ENCODE assay signal across 8 mouse cellular contexts in the genomic region with DNA sequence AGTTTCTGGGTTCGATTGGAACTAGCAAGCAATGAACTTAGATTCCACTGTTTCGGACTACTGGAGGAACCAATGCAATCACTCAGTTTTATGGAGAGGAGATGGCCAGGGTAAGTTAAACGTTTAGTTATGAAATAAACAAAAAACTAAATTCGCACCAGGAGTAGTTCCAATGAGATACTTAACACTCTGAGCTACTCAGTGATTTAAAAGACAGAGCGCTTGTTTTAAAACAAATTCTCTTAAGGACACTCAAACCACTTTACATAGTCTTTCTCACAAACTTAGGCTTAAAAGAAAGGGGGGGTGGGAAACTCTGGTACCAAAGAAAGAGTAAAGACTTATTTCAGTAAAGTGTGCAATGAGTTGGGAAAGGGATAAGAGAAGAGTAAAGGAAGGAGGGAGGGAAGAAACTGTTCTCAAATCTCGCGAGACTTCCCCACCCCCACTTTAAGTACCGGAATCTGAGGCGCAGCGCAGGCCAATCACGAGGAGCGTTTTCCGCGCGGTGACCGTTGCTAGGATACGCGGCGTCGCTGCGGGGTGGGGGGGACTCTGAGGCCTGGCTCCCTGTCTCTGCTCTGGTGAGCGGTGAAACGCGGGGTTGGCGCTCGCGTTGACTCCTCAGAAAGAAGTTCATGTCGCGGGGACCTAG. TPM values are rescaled to one million over a fixed set of nuclear protein-coding genes. Genes with fewer than 3 reads are reported as not detected.
DNase-seq lines count a peak whose midpoint lies in the region; ATAC-seq and TF ChIP-seq lines count a peak whose summit lies in the region.

TSS of gene Ift74 (plus strand) at position 520 of the 655 bp plus-strand sequence.

- intact Hi-C loops in heart, postnatal 10 days (cut with DNase I), result no loop called here

- no peak within 1 kb of the TSS; the same call in 1 of the 2 replicates for H3K27ac ChIP-seq in ES-Bruce4 (ENCODE audit: insufficient read depth, low read length)
- H3K27ac ChIP-seq in forebrain, embryonic 13.5 days, result peak within 1 kb of the TSS; percentile 80
- H3K27ac ChIP-seq in liver, postnatal 0 days (ENCODE audit: low read depth), result peak within 1 kb of the TSS; percentile 52
- H3K27ac ChIP-seq in neural tube, embryonic 14.5 days (ENCODE audit: low read depth, low read length), result peak within 1 kb of the TSS; percentile 73

- H3K4me3 ChIP-seq in ES-Bruce4 (ENCODE audit: low read depth, low read length), result peak within 1 kb of the TSS; percentile 87
- H3K4me3 ChIP-seq in forebrain, embryonic 13.5 days, result peak within 1 kb of the TSS; percentile 70
- peak within 1 kb of the TSS; percentile 61 for H3K4me3 ChIP-seq in liver, postnatal 0 days (ENCODE audit: low read depth, low read length)
- peak within 1 kb of the TSS; percentile 68 for H3K4me3 ChIP-seq in neural tube, embryonic 14.5 days (ENCODE audit: low read depth, low read length)

- H3K9ac ChIP-seq in ES-Bruce4 (ENCODE audit: low read depth, poor library complexity, severe bottlenecking), result peak within 1 kb of the TSS; percentile 62
- H3K9ac ChIP-seq in forebrain, embryonic 13.5 days, result peak within 1 kb of the TSS; percentile 84
- peak within 1 kb of the TSS; percentile 79 for H3K9ac ChIP-seq in liver, postnatal 0 days (replicated peaks)
- H3K9ac ChIP-seq in neural tube, embryonic 14.5 days (replicated peaks; ENCODE audit: low read depth, low read length), result peak within 1 kb of the TSS; percentile 69

- no peaks in the 10 kb centered on the region for H3K4me1 ChIP-seq in ES-Bruce4 (ENCODE audit: control insufficient read depth, insufficient read depth, low read length)
- H3K4me1 ChIP-seq in forebrain, embryonic 13.5 days, result peaks cover 16% of the 10 kb centered on the region
- H3K4me1 ChIP-seq in liver, postnatal 0 days (ENCODE audit: insufficient read depth), result peaks cover 9% of the 10 kb centered on the region
- peaks cover 5% of the 10 kb centered on the region; the same call in 1 of the 2 replicates for H3K4me1 ChIP-seq in neural tube, embryonic 14.5 days (ENCODE audit: control insufficient read depth, insufficient read depth, low read length)

- H3K36me3 ChIP-seq in ES-Bruce4 (ENCODE audit: control insufficient read depth, insufficient read depth, low read length, poor library complexity, severe bottlenecking), result no peaks in the 10 kb centered on the region
- H3K36me3 ChIP-seq in forebrain, embryonic 13.5 days (ENCODE audit: poor library complexity, severe bottlenecking), result no peaks in the 10 kb centered on the region
- H3K36me3 ChIP-seq in liver, postnatal 0 days (replicated peaks; ENCODE audit: insufficient read depth, low read length), result no peaks in the 10 kb centered on the region
- no peaks in the 10 kb centered on the region for H3K36me3 ChIP-seq in neural tube, embryonic 14.5 days (ENCODE audit: control insufficient read depth, insufficient read depth, low read length)

- H3K4me2 ChIP-seq in forebrain, embryonic 13.5 days, result peak within 1 kb of the TSS; percentile 74
- peak within 1 kb of the TSS; percentile 96 for H3K4me2 ChIP-seq in liver, postnatal 0 days (ENCODE audit: low read depth, low read length)
- H3K4me2 ChIP-seq in neural tube, embryonic 14.5 days (ENCODE audit: low read depth, low read length), result peak within 1 kb of the TSS; percentile 58

- DNase-seq in heart, postnatal 10 days, result peak; percentile 94 to 95
- peak; percentile 90 for DNase-seq in large intestine, adult 2 months (ENCODE audit: low read depth, low spot score)
- DNase-seq in liver, postnatal 0 days, result peak; percentile 93
- DNase-seq in testis, postnatal 10 days (ENCODE audit: low spot score), result peak; percentile 95

- H3K27me3 ChIP-seq in ES-Bruce4 (ENCODE audit: control insufficient read depth, insufficient read depth, low read length, poor library complexity, severe bottlenecking), result no peaks in the 10 kb centered on the region
- H3K27me3 ChIP-seq in forebrain, embryonic 13.5 days, result no peaks in the 10 kb centered on the region
- H3K27me3 ChIP-seq in liver, postnatal 0 days (ENCODE audit: insufficient read depth, low read length), result no peaks in the 10 kb centered on the region
- H3K27me3 ChIP-seq in neural tube, embryonic 14.5 days (ENCODE audit: control insufficient read depth, insufficient read depth, low read length), result no peaks in the 10 kb centered on the region

- peak; percentile 100 for ATAC-seq in cerebellum, adult (ENCODE audit: insufficient number of reproducible peaks, low FRiP score, low TSS enrichment)
- peak; percentile 100 for ATAC-seq in forebrain, embryonic 13.5 days
- ATAC-seq in liver, postnatal 0 days, result peak; percentile 100
- peak; percentile 100 for ATAC-seq in neural tube, embryonic 14.5 days (ENCODE audit: low read depth)

- TF ChIP-seq CTCF in ES-Bruce4 (IDR thresholded peaks at IDR 0.05; ENCODE audit: low read depth, low read length), result no peak
- TF ChIP-seq CTCF in liver, postnatal 0 days (IDR thresholded peaks at IDR 0.05; ENCODE audit: low read depth), result no peak

- peak; percentile 56 for TF ChIP-seq POLR2A in ES-Bruce4 (IDR thresholded peaks at IDR 0.05; ENCODE audit: insufficient read depth, low read length)

- 1% methylated on average over 29 of the region's 29 CpGs for WGBS in forebrain, embryonic 13.5 days
- WGBS in large intestine, adult 2 months, result 1% methylated on average over 29 of the region's 29 CpGs
- 2% methylated on average over 29 of the region's 29 CpGs for WGBS in liver, postnatal 0 days (ENCODE audit: insufficient replicate concordance)
- WGBS in neural tube, embryonic 14.5 days, result 3% methylated on average over 23 of the region's 29 CpGs

- no peak for TF ChIP-seq EP300 in ES-Bruce4 (IDR thresholded peaks at IDR 0.05; ENCODE audit: insufficient read depth, low read depth, low read length)
- TF ChIP-seq EP300 in liver, postnatal 0 days (IDR thresholded peaks at IDR 0.05; ENCODE audit: low read depth), result peak; percentile 64; the same call in 1 of the 2 replicates

- no peaks in the 10 kb centered on the region for H3K9me3 ChIP-seq in ES-Bruce4 (replicated peaks; ENCODE audit: control insufficient read depth, insufficient read depth, low read length, poor library complexity, severe bottlenecking)
- H3K9me3 ChIP-seq in forebrain, embryonic 13.5 days (replicated peaks), result no peaks in the 10 kb centered on the region
- no peaks in the 10 kb centered on the region for H3K9me3 ChIP-seq in liver, postnatal 0 days (ENCODE audit: low read length)
- H3K9me3 ChIP-seq in neural tube, embryonic 14.5 days (ENCODE audit: control insufficient read depth, low read length), result no peaks in the 10 kb centered on the region

RNA-seq across cellular contexts. Expression of gene Ift74, which starts in this region (rescaled TPM):
- polyA plus RNA-seq in ES-Bruce4 (2011; ENCODE audit: insufficient read depth, insufficient read length, low read depth, missing spikeins), result 15.0 and 15.1 TPM in 2 replicates
- polyA plus RNA-seq in forebrain, embryonic 13.5 days (2015; fragmentation: Nextera tagmentation; extraction: Ambion mirVana), result 46.2 and 46.3 TPM in 2 replicates
- 1 to 10 TPM; 6.8 to 7.4 TPM for total RNA-seq in heart, postnatal 10 days (2021)
- polyA plus RNA-seq in large intestine, adult 2 months (2012; rRNA removed), result 0.56 and 0.62 TPM in 2 replicates
- 4.2 and 4.4 TPM in 2 replicates for polyA plus RNA-seq in liver, postnatal 0 days (2015; fragmentation: Nextera tagmentation; extraction: Ambion mirVana)
- 23.1 and 29.2 TPM in 2 replicates for polyA plus RNA-seq in neural tube, embryonic 14.5 days (2014; fragmentation: Nextera tagmentation; extraction: Ambion mirVana)

Comparison
In these comparisons a context has a peak if more than half of its experiments do, and no peak if none do; other contexts are left out.
1. Peak in DNase-seq in large intestine, adult 2 months; RNA of the gene not detected or under 1 TPM.